Mouse (Mus musculus): Measurements from ENCODE around the gene Pak1.

DNA sequence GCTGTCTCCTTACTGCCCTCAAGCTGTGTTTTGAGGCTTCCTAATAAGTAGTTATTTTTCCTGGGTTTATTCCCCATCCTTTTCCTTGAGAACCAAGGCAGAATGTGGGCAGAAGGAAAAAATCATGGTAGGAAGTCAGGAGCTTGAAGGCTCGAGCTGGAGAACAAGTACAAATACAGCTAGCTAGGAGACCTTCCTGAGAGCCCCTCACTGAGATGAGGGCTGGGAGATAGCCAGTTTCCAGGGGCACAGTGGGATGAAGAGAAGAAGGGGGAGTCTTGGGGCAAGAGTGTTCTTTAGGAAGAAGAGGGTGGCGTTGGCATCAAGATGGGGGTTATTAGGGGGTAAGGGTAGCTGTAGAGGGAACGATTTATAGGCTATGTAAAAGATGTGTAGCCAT is 56.1 kb downstream of the Pak1 start:
- no peak for TF ChIP-seq CTCF (IDR thresholded peaks at IDR 0.05 in 2 of 3, conservative IDR thresholded peaks at IDR 0.05 in 1 of 3; ENCODE audit: control insufficient read depth in 1 of 3, insufficient read depth in 1 of 3, low read depth in 2 of 3, low read length in 3 of 3, poor library complexity in 1 of 3, severe bottlenecking in 1 of 3)
- no peak for TF ChIP-seq POLR2A (IDR thresholded peaks at IDR 0.05; ENCODE audit: control insufficient read depth in 1 of 2, insufficient read depth in 1 of 2, low read depth in 1 of 2, low read length in 2 of 2, poor library complexity in 1 of 2)
- no peak for TF ChIP-seq USF1 (IDR thresholded peaks at IDR 0.05; ENCODE audit: low read depth, low read length)
- no peak for TF ChIP-seq MAX (IDR thresholded peaks at IDR 0.05; ENCODE audit: low read length)
- no peak for TF ChIP-seq EP300 (IDR thresholded peaks at IDR 0.05; ENCODE audit: low read depth in 1 of 2, low read length in 2 of 2)
- TF ChIP-seq ZC3H11A (IDR thresholded peaks at IDR 0.05; ENCODE audit: low read depth, low read length): no peak
- no peak for TF ChIP-seq ZKSCAN1 (IDR thresholded peaks at IDR 0.05; ENCODE audit: low read depth, low read length)
- no peak for TF ChIP-seq KAT2A (conservative IDR thresholded peaks at IDR 0.05; ENCODE audit: low read depth, low read length)
- no peak for TF ChIP-seq GABPA (IDR thresholded peaks at IDR 0.05; ENCODE audit: low read depth, low read length)
